Mouse (Mus musculus) cortical plate, adult 2 months (tissue): ENCODE measurements around the gene Rrbp1.

Source experiments
- CTCF ChIP-seq: fragments of 200-500 bp; IDR thresholded peaks from 2 replicates; pipeline ENCODE4 v1.5.1; 2011; ENCODE audit warnings: mild to moderate bottlenecking, control low read depth, low read length; ENCODE audit not compliant: insufficient read depth; ENCODE audit errors: extremely low read depth
- POLR2A ChIP-seq: fragments of 200-500 bp; IDR thresholded peaks from 2 replicates; pipeline ENCODE4 v1.6.1; 2011; ENCODE audit warnings: mild to moderate bottlenecking, low read length, control low read depth; ENCODE audit not compliant: insufficient read depth; ENCODE audit errors: extremely low read depth

DNA sequence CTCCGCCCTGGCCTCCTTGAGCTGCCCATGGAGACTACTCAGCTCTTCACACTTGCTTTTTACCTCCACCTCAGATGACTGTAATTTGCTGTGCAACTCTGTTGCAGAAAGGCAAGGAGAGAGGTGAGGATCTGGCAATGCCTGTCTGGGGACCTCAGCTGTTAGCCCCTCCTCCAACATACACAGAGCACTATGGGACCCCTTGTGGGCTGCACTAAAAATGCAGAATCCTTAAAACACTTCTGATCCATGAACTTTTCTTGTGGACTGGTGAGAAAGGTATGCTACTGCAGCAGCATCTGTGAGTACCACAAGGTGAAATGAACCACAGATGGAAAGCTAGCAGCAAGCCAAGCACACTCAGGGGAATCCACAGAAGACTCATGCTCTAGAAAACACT is 47.7 kb downstream of the Rrbp1 start:
- no peak for TF ChIP-seq CTCF
- TF ChIP-seq POLR2A: no peak
